Mouse (Mus musculus): ENCODE results near the gene Rasa4. TPM values are rescaled to one million over a fixed set of nuclear protein-coding genes. Genes with fewer than 3 reads are reported as not detected.
A peak's percentile ranks its signal among the peaks of the same experiment; 100 is the strongest.
"Not testable (repeated sequence)": the region's sequence is repeated elsewhere in the genome, so short reads cannot be mapped to it uniquely, and the experiment has no call there.

Rasa4 gene
- total RNA-seq, 4 experiments from 2014 or later, result 15.0 to 39.0 (median 29.5) TPM

- DNase-seq, result not testable (repeated sequence)
Observed at GRCm38 (mm10) chr5:136066404-136067148, 17.1 kb upstream of the Rasa4 start.

GRCm38 (mm10) chr5:136069411-136069810 is 14.3 kb upstream of the Rasa4 start:
- DNase-seq, result no peak

GRCm38 (mm10) chr5:136073051-136073450 is 10.7 kb upstream of the Rasa4 start:
- no peak for DNase-seq

GRCm38 (mm10) chr5:136073526-136073925 is 10.2 kb upstream of the Rasa4 start:
- no peak for DNase-seq

- DNase-seq, result no peak
Observed at GRCm38 (mm10) chr5:136075076-136075475, 8.6 kb upstream of the Rasa4 start.

GRCm38 (mm10) chr5:136076284-136076683 is 7.4 kb upstream of the Rasa4 start:
- DNase-seq, result no peak

- no peak for DNase-seq
Observed at GRCm38 (mm10) chr5:136077001-136077550, 6.6 kb upstream of the Rasa4 start.

GRCm38 (mm10) chr5:136078136-136078535 is 5.6 kb upstream of the Rasa4 start:
- no peak for DNase-seq

GRCm38 (mm10) chr5:136082345-136082744 is 1.4 kb upstream of the Rasa4 start:
- no peak for DNase-seq

GRCm38 (mm10) chr5:136084144-136084881 is 597 bp downstream of the Rasa4 start:
- peak; percentile 36 for DNase-seq

- peak; percentile 59 for DNase-seq
Observed at GRCm38 (mm10) chr5:136084891-136085651, 1.4 kb downstream of the Rasa4 start.

- no peak for DNase-seq
Observed at GRCm38 (mm10) chr5:136086290-136086689, 2.6 kb downstream of the Rasa4 start.

- DNase-seq, result no peak
Observed at GRCm38 (mm10) chr5:136088821-136089575, 5.3 kb downstream of the Rasa4 start.

GRCm38 (mm10) chr5:136091927-136092326 is 8.2 kb downstream of the Rasa4 start:
- DNase-seq, result no peak

GRCm38 (mm10) chr5:136094249-136095010 is 10.7 kb downstream of the Rasa4 start:
- DNase-seq, result no peak

GRCm38 (mm10) chr5:136095089-136095488 is 11.4 kb downstream of the Rasa4 start:
- no peak for DNase-seq

GRCm38 (mm10) chr5:136098536-136098935 is 14.8 kb downstream of the Rasa4 start:
- DNase-seq, result no peak

GRCm38 (mm10) chr5:136102099-136102820 is 18.5 kb downstream of the Rasa4 start:
- DNase-seq, result no peak

GRCm38 (mm10) chr5:136104511-136104910 is 20.8 kb downstream of the Rasa4 start:
- DNase-seq, result no peak

GRCm38 (mm10) chr5:136108486-136108885 is 24.8 kb downstream of the Rasa4 start:
- DNase-seq, result no peak
